Mouse (Mus musculus): Measurements from ENCODE around the gene Fgfr2. TPM values are rescaled to one million over a fixed set of nuclear protein-coding genes. Genes with fewer than 3 reads are reported as not detected.

The Fgfr2 gene
- total RNA-seq, 2 experiments from 2014 or later = 190 to 480 TPM

DNA sequence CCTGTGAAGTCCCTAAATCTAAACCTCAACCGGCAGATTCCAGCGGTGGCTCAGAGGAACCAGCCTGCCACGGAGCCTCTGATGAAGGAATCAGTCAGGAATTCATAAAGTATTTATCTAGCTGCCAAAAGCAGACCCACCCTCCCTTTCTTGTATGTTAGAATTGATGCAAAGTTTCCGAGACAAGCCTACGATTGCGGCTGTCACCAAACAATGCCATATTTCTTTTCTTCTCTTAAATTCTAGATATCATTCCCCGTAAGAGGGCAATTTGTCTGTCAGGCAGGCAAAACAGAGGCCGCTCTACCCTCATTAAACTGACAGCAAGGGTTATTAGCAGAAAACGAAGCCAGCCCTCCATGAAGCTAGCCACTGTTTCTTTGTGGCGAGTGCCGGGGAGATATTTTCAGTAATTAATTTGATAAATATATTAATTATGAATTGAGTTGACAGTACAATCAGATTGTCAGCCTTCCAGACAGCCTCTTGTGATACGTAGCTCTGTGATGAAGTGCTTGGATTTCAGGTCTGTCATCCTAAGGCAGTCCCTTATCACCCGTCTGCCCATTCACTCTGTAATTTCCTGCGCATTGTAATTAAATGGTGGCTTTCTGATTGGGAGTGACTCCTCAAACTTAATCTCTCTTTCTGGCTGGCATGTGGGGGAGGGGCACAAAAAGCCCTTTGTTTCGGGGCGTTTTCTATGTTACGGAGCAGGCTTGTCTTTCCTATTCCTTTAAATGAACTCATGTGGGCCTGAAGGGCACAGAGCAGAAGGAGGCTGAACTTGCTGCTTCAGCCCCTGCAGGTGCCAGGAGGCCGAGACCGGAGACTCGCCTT lies 1276.9 kb downstream of the Fgfr2 start:
- DNase-seq = no peak

DNA sequence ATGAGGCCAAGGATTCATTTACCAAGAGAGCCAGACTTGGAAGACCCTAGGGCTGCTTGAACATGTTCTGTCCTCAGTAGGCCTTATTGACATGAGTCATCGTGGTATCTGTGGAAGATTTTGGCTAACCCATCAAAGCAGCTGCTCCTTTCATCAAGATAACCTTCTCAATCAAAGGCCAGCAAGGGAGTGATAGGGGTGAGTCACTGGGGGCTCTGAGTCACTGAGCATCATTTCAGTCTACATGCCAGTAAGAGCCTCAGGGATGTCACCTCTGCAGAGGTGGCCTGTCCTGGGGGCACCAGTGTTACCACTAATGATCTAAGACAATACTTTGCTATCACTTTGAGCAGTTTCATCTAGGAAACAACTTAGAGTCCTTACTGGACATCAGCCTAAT lies 1292.9 kb downstream of the Fgfr2 start:
- peak; percentile 47 to 51 for DNase-seq

DNA sequence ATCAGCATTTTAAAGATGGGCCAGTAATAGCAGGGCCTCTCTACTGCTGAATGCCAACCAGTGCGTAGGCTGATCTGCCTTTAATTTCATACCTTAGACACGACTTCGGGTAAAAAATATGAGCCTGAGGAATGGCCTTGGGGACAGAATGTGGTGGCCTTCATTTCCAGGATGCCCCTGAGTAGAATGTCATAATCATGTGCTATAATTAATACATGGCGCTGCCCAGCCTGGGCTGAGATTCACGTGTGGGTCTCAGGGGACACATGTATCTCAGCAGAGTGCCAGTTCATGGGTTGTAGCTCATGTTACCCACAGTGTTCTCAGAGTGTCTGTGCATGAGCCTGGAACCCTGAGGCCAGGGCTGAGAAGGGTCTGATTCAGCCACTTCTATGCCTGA lies 1296.3 kb downstream of the Fgfr2 start:
- DNase-seq = peak in 1 of 2 experiments; percentile 9

DNA sequence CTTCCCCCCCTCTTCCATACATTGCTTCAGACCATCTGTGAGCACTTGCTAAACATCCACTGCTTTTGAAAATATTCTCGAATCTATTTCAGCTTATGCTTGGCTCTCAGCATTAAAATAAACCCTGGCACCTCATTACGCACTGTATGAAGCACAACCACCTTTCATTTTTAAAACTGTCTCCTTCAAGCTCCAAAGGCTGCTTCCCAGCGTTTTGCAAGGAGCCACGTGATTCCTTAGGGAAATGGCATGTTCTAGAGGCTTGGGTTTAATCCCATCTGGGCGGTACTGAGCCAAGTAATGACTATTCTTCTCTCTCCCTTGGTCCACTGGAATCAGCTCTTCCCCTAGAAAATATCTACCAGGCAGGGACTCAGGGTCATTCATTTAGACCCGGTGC lies 1305.2 kb downstream of the Fgfr2 start:
- DNase-seq = peak in 1 of 2 experiments; percentile 7

DNA sequence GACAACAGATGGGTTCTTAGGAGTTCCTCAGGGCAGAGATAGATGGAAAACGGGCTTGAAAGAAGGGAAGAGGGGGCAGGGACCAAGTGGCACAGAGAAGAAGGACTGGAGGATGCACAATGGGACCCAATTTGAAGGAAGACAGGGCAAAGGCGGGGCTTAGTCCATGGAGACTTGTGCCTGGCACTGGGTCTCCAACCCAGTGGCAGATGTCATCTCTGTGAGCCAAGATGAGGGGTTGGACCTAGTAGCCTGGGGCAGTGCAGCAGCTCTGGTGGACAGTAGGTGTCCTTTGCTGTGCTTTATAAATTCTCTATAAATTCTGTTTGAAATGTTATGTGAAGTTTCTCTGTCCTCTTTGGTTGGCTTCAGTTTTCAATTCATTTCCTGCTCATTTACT lies 1306.5 kb downstream of the Fgfr2 start:
- DNase-seq = no peak

DNA sequence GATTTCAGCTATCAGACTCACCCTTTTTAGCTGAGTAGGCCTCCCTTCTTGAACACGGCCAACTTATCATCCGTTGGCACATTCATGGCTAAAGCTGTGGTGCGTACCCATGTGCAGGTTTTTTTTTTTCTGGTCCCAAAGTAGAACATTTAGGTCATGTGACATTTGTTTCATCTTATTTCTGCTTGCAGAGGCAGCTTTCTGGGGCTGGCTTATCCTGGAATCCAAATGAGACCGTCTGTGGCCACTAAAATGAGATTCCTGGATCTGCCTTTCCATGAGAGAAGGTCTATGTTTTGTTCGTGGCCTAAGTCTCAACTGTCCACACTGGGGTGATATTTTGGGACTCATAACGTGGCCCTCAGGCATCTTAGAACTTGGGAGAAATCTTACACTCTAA lies 1311.0 kb downstream of the Fgfr2 start:
- DNase-seq = no peak

DNA sequence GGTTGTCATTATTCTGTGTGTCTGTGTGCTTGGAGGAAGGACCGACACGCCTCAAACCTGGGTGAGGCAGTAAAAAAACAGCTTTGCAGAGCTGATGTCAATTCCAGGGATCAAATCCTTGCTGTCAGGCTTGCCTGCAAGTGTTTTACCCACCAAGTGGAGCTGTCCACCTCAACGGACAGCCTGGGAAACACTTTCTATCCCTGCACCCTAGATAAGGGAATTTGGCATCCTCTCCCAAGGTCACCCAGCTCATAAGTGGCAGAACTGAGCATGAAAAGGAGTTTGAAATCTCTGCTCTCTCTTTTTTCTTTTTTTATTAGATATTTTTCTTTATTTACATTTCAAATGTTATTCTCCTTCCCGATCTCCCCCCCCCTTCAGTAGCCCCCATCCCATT lies 1312.2 kb downstream of the Fgfr2 start:
- DNase-seq = peak; percentile 46 to 64

DNA sequence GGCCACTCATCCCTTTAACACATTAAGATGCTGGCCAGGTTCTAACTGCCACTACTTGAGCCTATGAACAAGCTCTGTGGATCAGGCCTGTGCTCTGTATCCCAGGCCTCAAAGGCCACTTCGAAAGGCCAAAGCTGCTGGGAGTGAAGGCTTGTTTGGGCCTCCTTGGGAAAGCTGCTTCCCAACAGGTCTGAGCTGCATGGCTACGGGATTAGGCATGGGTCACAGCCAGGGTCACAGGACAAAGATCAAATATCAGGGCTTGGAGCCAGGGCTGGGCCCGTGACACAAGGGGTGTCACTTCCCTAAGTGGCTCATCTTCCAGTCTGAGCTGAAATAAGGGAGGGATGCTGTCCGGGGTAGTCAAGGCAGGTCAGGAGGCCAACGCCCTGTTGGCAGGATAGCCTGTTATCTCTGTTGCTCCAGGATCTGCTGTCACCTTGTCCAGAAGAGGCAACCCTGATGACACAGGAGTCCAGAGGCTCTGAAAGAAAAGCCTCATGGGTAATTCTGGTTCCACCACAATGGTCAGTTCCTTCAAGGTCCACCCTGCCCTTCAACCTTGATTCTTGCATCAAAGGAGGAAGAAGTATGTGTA lies 1313.5 kb downstream of the Fgfr2 start:
- DNase-seq = no peak

DNA sequence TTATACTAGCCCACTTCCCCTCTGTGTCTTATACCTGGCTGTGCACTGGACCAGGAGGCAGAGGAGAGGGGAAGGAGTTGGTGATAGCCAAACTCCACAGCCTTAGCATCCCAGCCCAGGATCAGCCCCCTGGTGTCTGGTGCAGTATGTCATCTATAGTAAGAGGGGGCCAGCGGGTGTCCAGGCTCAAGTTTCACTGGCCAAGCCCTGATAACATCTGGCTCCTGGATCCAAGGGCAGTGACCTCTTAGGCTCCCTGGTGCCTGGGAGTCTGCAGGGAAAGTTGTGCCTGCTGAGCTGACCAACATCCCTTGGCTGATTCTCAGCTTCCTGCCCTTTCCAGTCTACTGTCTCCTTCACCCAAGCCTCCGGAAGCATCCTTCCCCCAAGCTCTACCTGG lies 1315.9 kb downstream of the Fgfr2 start:
- no peak for DNase-seq

DNA sequence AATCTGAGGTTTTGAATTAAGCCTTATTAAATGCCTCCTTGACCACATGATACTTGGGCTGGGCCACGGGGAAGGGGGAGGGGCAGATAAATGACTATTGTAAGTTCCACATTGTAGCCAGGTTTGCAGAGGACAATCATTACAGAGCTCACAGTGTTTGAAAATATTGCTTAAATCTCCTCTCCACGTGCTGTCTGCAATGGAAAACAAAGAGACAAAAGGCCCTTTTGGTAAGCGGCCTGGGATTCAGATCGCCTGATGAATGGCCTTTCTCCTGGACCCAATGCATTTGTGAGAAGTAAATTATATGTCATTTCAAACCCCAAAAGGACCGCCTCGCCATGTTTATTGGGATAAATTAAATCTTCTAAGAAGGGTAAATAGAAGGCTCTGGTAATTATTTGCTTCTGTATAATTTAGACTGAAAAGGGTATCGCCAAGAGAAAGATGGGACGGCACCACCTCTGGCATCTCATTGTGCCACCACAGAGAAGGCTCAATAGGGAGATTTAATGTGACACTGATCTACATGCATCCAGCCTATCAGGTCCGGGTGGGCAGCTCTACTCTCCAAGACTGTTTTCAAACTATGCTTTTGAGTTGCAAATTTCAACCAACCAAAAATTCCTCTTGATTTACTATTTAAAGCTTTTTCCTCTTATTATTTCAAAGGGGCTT lies 1317.5 kb downstream of the Fgfr2 start:
- DNase-seq = no peak

DNA sequence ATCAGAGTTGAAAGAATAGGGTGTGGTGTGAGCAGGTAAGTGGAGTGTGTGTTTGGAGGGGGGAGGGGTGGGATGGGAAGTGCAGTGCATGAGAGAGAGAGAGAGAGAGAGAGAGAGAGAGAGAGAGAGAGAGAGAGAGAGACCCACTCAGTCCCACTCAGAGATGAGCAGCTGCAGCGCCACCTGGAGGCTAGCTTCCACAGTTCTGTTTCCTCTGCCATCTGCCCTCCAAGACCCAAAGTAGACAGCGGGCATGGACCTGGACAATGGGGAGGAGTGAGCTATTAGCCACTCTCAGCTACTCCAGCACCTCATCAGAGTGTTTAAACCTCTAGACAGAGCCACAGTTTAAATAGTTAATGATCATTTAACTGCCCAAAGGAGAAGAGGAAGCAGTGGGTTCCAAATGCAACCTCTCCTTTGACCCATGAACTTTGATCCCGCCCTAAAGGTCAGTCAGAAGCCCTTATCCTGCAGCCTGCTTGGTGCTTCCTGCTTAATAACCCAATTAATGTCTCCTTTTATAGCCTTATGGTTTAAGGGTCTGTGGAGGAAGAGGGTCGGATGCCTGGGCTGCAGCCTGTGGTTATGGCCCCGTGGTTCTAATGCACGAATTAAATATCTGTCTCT lies 1322.6 kb downstream of the Fgfr2 start:
- peak; percentile 28 to 62 for DNase-seq

DNA sequence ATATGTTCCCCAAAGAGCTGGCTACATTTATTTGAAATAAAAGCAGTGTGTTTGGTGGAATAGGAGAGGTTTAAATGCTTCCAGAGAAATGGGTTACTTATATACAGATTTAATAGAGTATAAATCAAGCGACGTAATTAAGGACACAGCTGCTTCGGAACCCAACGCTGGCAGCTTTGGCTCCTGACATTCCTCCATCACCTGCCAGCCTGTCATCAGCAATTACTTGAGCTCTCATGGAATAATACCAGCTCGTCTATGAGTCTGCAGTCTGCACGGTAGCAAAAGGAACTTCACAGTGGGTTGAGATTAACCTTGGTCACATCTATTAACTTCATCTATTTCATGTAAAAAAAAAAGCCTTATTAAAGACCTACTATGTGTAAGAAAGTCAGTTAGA lies 1326.0 kb downstream of the Fgfr2 start:
- no peak for DNase-seq

DNA sequence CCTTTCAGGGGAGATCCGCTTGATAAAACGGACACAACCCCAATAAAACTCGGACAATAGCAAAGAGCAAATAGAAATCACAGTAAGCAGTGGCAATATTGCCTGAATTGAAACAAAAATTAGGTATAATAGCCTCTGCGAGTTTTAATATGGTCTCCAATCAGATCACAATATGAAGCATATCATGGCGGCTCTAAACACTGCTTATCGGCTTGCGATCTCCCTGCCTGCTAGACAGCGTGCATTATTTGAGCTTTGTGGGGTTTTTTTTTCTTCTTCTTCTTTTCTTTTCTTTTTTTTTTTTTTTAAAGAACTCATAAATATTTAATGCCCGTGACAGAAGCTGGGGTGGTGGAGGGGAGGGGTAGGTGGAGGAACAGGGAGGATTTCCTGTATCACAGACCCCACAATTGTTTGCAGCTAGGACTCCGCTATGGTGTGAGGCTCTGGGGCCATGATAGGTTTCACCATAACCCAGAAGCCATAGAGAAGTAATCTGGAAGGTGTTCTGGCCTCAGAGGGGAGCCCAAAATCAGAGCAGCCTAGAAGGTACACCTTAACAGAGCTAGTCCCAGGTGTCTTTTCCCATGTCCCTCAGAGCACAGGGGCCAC lies 1334.4 kb downstream of the Fgfr2 start:
- DNase-seq = no peak

DNA sequence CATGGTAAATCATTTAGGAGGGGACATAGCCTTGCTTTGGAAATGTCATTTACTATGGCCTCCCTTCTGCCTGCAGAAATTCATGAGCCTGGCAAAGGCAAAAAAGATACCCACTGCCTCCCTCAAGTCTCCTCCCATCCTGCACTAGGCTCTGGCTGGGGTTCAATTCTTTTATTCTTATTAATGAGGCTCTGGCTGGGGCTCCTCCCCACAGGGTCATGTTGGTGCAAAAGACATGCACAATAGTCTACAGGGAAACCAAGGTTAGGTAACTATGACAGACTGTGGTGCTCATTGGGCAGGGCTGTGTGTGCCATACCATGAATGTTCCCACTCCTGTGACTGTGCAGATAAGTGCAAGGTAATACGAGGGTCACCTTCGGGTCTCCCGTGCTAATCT lies 1337.4 kb downstream of the Fgfr2 start:
- DNase-seq = no peak

DNA sequence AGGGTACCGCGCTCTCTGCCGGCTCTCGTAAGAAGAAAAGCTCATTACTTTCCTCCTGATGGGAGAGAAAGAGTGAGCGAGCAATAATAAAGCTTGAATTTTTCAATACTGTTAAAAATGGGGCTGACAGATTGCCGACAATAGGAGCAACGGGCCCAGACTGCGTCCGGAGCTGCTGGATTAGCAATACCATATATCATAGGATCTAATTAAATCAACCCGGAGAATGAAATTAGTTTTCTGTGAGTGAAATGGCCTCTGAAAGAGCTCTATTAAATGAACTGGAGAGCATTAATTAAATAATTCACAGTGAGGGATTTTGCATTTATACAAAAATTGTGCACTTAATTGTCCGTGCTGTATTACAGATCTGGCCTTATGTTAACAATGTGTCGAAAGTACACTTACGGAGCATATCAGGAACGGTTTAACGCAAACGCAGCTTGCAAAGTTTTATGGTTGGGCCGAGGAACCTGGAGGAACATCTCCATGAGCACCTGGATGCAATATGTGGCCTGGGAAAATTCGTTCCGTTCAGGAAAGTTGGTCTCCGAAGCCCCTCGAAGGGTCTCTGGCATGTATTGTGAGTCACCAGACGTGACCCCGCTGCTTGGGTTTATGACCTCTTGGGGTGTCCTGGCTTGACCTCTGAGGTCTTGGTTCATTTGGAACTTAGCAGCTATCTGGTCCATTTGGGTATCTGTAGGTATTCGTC lies 1344.7 kb downstream of the Fgfr2 start:
- DNase-seq = no peak

DNA sequence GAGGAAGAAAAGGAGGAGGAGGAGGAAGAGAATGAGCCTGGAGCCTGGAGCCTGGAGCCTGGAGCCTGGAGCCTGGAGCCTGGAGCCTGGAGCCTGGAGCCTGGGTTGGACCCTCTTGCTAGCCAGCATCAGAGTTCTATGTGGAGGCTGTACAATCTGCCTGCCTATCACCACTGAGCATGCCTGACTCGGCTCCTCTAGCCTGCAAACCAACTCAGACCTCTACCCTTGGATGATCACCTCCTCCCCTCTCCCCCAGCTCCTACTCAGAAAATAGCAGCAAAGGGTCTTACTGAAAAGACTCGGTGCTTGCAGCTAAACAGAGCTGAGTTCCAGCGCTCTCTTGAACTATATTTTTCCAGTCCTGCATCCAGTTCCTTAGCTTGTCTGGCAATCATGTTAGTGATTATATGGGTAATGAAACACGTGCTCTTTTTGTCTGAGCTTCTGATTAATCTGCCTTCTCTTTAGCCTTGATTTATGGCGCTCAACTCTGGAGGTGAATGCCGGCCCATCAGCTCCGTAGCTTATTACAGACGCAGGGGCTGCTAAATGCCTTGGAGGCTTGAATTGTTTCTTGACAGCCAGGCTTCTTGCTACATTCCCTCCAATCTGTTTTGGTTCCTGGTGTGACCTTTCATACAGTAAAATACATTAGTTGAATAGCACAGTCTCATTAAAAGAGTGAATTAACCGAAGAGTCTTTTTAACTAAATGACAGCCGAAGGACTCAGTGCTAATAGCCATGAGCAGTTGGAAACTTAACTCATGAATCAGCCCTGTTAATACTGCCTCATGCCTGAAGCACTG lies 1345.5 kb downstream of the Fgfr2 start:
- DNase-seq = no peak

DNA sequence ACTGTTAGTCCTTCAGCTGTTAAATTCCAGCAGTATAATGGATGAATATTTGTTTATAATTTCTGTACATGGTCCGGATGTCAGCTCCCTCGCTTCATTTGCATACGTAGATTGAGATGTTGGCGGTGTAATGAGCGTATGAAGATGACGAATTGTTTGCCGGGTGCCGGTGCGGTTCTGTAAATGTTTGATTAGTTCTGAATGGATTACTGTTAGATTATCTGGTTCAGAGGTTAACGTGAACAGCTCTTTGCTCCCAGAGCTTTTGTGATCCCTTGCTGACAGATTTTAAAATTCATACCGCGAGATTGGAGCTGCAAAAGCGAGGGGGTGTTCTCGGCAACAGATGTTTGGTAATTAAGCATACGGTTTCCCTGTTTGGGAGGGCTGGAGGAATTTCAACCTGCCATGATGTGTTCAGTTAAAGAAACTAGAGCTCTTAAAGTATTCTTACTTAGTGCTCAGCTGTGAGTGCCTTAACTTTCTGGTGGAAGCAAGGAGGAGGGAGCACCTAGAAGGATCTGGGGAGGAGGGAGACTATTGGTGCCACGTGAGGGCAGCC lies 1346.9 kb downstream of the Fgfr2 start:
- no peak for DNase-seq

DNA sequence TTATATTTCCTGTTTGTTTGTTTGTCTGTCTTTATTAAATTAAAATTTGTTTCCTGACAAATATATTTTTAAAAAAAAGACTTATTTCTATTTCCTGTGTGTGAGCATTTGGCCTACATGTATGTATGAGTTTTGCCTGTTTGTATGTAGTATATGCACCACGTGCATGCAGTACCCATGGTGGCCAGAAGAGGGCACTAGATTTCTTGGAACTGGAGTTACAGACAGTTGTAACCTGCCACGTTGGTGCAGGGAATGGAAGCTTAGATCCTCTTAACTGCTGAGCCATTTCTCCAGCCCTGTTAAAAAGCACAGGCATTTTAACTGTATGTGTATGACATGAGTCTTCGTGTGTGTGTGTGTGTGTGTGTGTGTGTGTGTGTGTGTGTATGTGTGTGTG lies 1365.2 kb downstream of the Fgfr2 start:
- DNase-seq = no peak

DNA sequence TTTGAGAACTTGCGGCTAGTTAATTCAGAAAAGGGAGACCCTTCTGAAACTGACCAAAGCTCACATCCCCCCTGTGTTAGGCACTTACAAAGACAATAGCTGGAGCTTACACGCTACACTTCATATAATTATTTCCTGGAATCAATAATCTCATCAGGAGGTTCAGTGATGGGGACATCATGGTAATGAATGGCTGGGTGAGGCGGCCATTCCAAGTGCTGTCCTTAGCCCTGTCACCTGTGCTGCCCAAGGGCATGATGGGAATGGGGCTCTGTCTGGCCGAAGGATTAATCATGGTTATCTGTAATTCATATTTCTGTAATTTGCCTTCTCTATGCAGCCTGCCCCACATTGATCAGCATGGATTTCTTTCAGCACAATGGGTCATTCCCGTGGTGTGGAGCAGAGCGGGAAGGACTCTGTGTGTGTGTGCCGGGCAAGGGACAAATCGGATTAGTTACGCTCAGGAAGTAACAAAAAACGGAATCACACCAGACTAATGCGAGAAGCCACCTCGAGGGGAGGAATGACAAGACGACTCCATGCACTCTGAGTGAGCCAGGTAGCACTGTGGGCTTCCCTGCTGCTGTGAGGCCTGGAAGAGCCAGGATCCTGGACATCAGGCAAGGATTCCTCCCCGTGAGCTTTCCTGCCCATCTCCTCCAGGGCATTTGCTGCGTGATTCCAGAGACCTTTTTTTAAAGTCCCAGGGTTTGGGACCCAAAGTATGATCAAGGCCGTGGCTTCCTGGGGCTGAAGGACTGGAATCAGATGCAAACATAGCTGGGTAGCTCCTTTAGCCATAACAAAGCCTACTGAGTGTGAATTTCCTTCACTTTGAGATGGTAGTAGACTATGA lies 1375.8 kb downstream of the Fgfr2 start:
- no peak for DNase-seq

DNA sequence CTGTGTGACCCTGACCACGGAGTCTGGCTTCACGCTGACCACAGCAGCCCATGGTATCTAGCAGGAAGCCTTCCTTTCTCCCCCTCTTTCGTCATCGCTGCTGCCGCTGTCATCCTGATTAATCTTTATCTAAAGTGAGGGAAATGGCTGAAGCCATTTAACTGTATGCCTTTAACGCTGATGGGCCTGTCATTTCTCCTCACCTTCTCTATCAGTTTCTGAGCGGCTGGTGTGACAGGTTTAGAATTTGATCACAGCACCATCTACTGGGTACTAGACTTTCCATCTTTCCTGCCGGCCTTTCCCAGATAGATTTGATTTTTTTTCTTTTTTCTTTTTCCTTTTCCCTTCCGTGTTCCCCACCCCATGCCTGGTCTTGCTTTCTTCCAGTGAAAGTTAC lies 1376.4 kb downstream of the Fgfr2 start:
- no peak for DNase-seq

Data from adrenal gland, postnatal 36 days (tissue).